Mouse (Mus musculus): ENCODE results near the gene Heatr1. TPM values are rescaled to one million over a fixed set of nuclear protein-coding genes. Genes with fewer than 3 reads are reported as not detected.
A peak's percentile ranks its signal among the peaks of the same experiment; 100 is the strongest.
"Not testable (repeated sequence)": the region's sequence is repeated elsewhere in the genome, so short reads cannot be mapped to it uniquely, and the experiment has no call there.

The Heatr1 gene
- polyA plus RNA-seq, 1 experiment from 2014 or later, result 35.5 TPM

- 75% methylated on average over 4 of the region's 4 CpGs for WGBS
Observed at GRCm38 (mm10) chr13:12462623-12463022, 67.8 kb downstream of the Heatr1 start.

GRCm38 (mm10) chr13:12464159-12464558, 69.3 kb downstream of the Heatr1 start:
- H3K4me3 ChIP-seq (ENCODE audit: low read depth, low read length); H3K27me3 ChIP-seq (ENCODE audit: control insufficient read depth, insufficient read depth, low read length); H3K36me3 ChIP-seq (ENCODE audit: control insufficient read depth, insufficient read depth, low read length); ATAC-seq (ENCODE audit: low FRiP score); H3K4me2 ChIP-seq; H3K4me1 ChIP-seq (ENCODE audit: control insufficient read depth, insufficient read depth, low read length); H3K9me3 ChIP-seq (ENCODE audit: control insufficient read depth, low read length); H3K9ac ChIP-seq (ENCODE audit: low read length); H3K27ac ChIP-seq (ENCODE audit: low read depth, low read length): not testable (repeated sequence)
- 90% methylated on average over 6 of the region's 6 CpGs for WGBS
- DNase-seq (ENCODE audit: low spot score, missing footprints), result peak; percentile 14

More at GRCm38 (mm10) chr13:12462623-12463022, 67.8 kb downstream of the Heatr1 start:
- Histone ChIP-seq H3K9ac (ENCODE audit: low read length) (no peak overlapping the region), H3K9me3 (ENCODE audit: control insufficient read depth, low read length) (no peaks in the 10 kb centered on the region), H3K27ac (ENCODE audit: low read depth, low read length) (no peak overlapping the region), H3K4me3 (ENCODE audit: low read depth, low read length) (no peak overlapping the region), H3K4me2 (no peak overlapping the region), H3K4me1 (ENCODE audit: control insufficient read depth, insufficient read depth, low read length) (no peaks in the 10 kb centered on the region), H3K36me3 (ENCODE audit: control insufficient read depth, insufficient read depth, low read length) (no peaks in the 10 kb centered on the region), H3K27me3 (ENCODE audit: control insufficient read depth, insufficient read depth, low read length) (no peaks in the 10 kb centered on the region)
- ATAC-seq (ENCODE audit: low FRiP score) (no peak), DNase-seq (ENCODE audit: low spot score, missing footprints) (peak; percentile 26)

GRCm38 (mm10) chr13:12464844-12465243, 70.0 kb downstream of the Heatr1 start, which contains the start of gene Lgals8:
Lgals8 (minus strand) TSS chr13:12464944.
- Histone ChIP-seq H3K4me2 (no peak within 1 kb of the TSS), H3K9ac (ENCODE audit: low read length) (no peak within 1 kb of the TSS), H3K4me1 (ENCODE audit: control insufficient read depth, insufficient read depth, low read length) (no peaks in the 10 kb centered on the region), H3K27ac (ENCODE audit: low read depth, low read length) (no peak within 1 kb of the TSS), H3K27me3 (ENCODE audit: control insufficient read depth, insufficient read depth, low read length) (no peaks in the 10 kb centered on the region), H3K4me3 (ENCODE audit: low read depth, low read length) (no peak within 1 kb of the TSS), H3K36me3 (ENCODE audit: control insufficient read depth, insufficient read depth, low read length) (no peaks in the 10 kb centered on the region), H3K9me3 (ENCODE audit: control insufficient read depth, low read length) (no peaks in the 10 kb centered on the region)
- DNase-seq (ENCODE audit: low spot score, missing footprints) (no peak), ATAC-seq (ENCODE audit: low FRiP score) (no peak)
- WGBS, result 86% methylated on average over 1 of the region's 1 CpGs

GRCm38 (mm10) chr13:12468488-12468887, 73.7 kb downstream of the Heatr1 start:
- no peak for ATAC-seq (ENCODE audit: low FRiP score)

GRCm38 (mm10) chr13:12473724-12474378, 79.0 kb downstream of the Heatr1 start:
- H3K9ac ChIP-seq (ENCODE audit: low read length), result no peak overlapping the region
- ATAC-seq (ENCODE audit: low FRiP score) (peak; percentile 87), DNase-seq (ENCODE audit: low spot score, missing footprints) (peak; percentile 95)
- H3K4me1 ChIP-seq (ENCODE audit: control insufficient read depth, insufficient read depth, low read length), result peaks cover 5% of the 10 kb centered on the region; the same call in 1 of the 2 replicates
- no peaks in the 10 kb centered on the region for H3K27me3 ChIP-seq (ENCODE audit: control insufficient read depth, insufficient read depth, low read length)
- H3K4me3 ChIP-seq (ENCODE audit: low read depth, low read length), result no peak overlapping the region
- WGBS, result 36% methylated on average over 8 of the region's 8 CpGs
- H3K27ac ChIP-seq (ENCODE audit: low read depth, low read length), result no peak overlapping the region
- H3K9me3 ChIP-seq (ENCODE audit: control insufficient read depth, low read length), result no peaks in the 10 kb centered on the region
- no peak overlapping the region for H3K4me2 ChIP-seq
- H3K36me3 ChIP-seq (ENCODE audit: control insufficient read depth, insufficient read depth, low read length), result no peaks in the 10 kb centered on the region

More at GRCm38 (mm10) chr13:12468488-12468887, 73.7 kb downstream of the Heatr1 start:
- Histone ChIP-seq H3K4me3 (ENCODE audit: low read depth, low read length) (no peak overlapping the region), H3K27ac (ENCODE audit: low read depth, low read length) (no peak overlapping the region), H3K36me3 (ENCODE audit: control insufficient read depth, insufficient read depth, low read length) (no peaks in the 10 kb centered on the region), H3K4me2 (no peak overlapping the region), H3K9me3 (ENCODE audit: control insufficient read depth, low read length) (no peaks in the 10 kb centered on the region), H3K9ac (ENCODE audit: low read length) (no peak overlapping the region), H3K4me1 (ENCODE audit: control insufficient read depth, insufficient read depth, low read length) (peaks cover 4% of the 10 kb centered on the region; the same call in 1 of the 2 replicates), H3K27me3 (ENCODE audit: control insufficient read depth, insufficient read depth, low read length) (no peaks in the 10 kb centered on the region)
- DNase-seq (ENCODE audit: low spot score, missing footprints), result no peak
- WGBS, result 81% methylated on average over 1 of the region's 1 CpGs

GRCm38 (mm10) chr13:12475239-12475638, 80.4 kb downstream of the Heatr1 start:
- 85% methylated on average over 6 of the region's 6 CpGs for WGBS

GRCm38 (mm10) chr13:12476886-12477285, 82.1 kb downstream of the Heatr1 start:
- Histone ChIP-seq H3K4me2 (no peak overlapping the region), H3K36me3 (ENCODE audit: control insufficient read depth, insufficient read depth, low read length) (no peaks in the 10 kb centered on the region), H3K4me3 (ENCODE audit: low read depth, low read length) (no peak overlapping the region), H3K9ac (ENCODE audit: low read length) (no peak overlapping the region), H3K27ac (ENCODE audit: low read depth, low read length) (no peak overlapping the region), H3K27me3 (ENCODE audit: control insufficient read depth, insufficient read depth, low read length) (no peaks in the 10 kb centered on the region), H3K4me1 (ENCODE audit: control insufficient read depth, insufficient read depth, low read length) (peaks cover 5% of the 10 kb centered on the region; the same call in 1 of the 2 replicates), H3K9me3 (ENCODE audit: control insufficient read depth, low read length) (no peaks in the 10 kb centered on the region)
- DNase-seq (ENCODE audit: low spot score, missing footprints), result no peak
- no peak for ATAC-seq (ENCODE audit: low FRiP score)
- 91% methylated on average over 4 of the region's 4 CpGs for WGBS

More at GRCm38 (mm10) chr13:12475239-12475638, 80.4 kb downstream of the Heatr1 start:
- Histone ChIP-seq H3K9ac (ENCODE audit: low read length) (no peak overlapping the region), H3K9me3 (ENCODE audit: control insufficient read depth, low read length) (no peaks in the 10 kb centered on the region), H3K36me3 (ENCODE audit: control insufficient read depth, insufficient read depth, low read length) (no peaks in the 10 kb centered on the region), H3K27ac (ENCODE audit: low read depth, low read length) (no peak overlapping the region), H3K4me1 (ENCODE audit: control insufficient read depth, insufficient read depth, low read length) (peaks cover 5% of the 10 kb centered on the region; the same call in 1 of the 2 replicates), H3K4me2 (no peak overlapping the region), H3K4me3 (ENCODE audit: low read depth, low read length) (no peak overlapping the region), H3K27me3 (ENCODE audit: control insufficient read depth, insufficient read depth, low read length) (no peaks in the 10 kb centered on the region)
- no peak for ATAC-seq (ENCODE audit: low FRiP score)
- no peak for DNase-seq (ENCODE audit: low spot score, missing footprints)

GRCm38 (mm10) chr13:12478301-12478700, 83.5 kb downstream of the Heatr1 start:
- 87% methylated on average over 15 of the region's 15 CpGs for WGBS

GRCm38 (mm10) chr13:12479802-12480201, 85.0 kb downstream of the Heatr1 start:
- H3K4me2 ChIP-seq, result no peak overlapping the region
- no peaks in the 10 kb centered on the region for H3K9me3 ChIP-seq (ENCODE audit: control insufficient read depth, low read length)
- H3K27ac ChIP-seq (ENCODE audit: low read depth, low read length), result no peak overlapping the region
- no peak overlapping the region for H3K9ac ChIP-seq (ENCODE audit: low read length)
- ATAC-seq (ENCODE audit: low FRiP score), result no peak
- DNase-seq (ENCODE audit: low spot score, missing footprints), result no peak
- WGBS, result 84% methylated on average over 6 of the region's 6 CpGs
- H3K36me3 ChIP-seq (ENCODE audit: control insufficient read depth, insufficient read depth, low read length), result no peaks in the 10 kb centered on the region
- no peaks in the 10 kb centered on the region for H3K4me1 ChIP-seq (ENCODE audit: control insufficient read depth, insufficient read depth, low read length)
- H3K4me3 ChIP-seq (ENCODE audit: low read depth, low read length), result no peak overlapping the region
- no peaks in the 10 kb centered on the region for H3K27me3 ChIP-seq (ENCODE audit: control insufficient read depth, insufficient read depth, low read length)

More at GRCm38 (mm10) chr13:12478301-12478700, 83.5 kb downstream of the Heatr1 start:
- no peak overlapping the region for H3K27ac ChIP-seq (ENCODE audit: low read depth, low read length)
- DNase-seq (ENCODE audit: low spot score, missing footprints), result no peak
- H3K9ac ChIP-seq (ENCODE audit: low read length), result no peak overlapping the region
- no peaks in the 10 kb centered on the region for H3K27me3 ChIP-seq (ENCODE audit: control insufficient read depth, insufficient read depth, low read length)
- H3K36me3 ChIP-seq (ENCODE audit: control insufficient read depth, insufficient read depth, low read length), result no peaks in the 10 kb centered on the region
- ATAC-seq (ENCODE audit: low FRiP score), result no peak
- no peaks in the 10 kb centered on the region for H3K9me3 ChIP-seq (ENCODE audit: control insufficient read depth, low read length)
- H3K4me2 ChIP-seq, result no peak overlapping the region
- no peak overlapping the region for H3K4me3 ChIP-seq (ENCODE audit: low read depth, low read length)
- H3K4me1 ChIP-seq (ENCODE audit: control insufficient read depth, insufficient read depth, low read length), result peaks cover 3% of the 10 kb centered on the region; the same call in 1 of the 2 replicates

All from midbrain, embryonic 11.5 days (tissue).